Mouse (Mus musculus): ENCODE results near the gene Oas1e.

DNA sequence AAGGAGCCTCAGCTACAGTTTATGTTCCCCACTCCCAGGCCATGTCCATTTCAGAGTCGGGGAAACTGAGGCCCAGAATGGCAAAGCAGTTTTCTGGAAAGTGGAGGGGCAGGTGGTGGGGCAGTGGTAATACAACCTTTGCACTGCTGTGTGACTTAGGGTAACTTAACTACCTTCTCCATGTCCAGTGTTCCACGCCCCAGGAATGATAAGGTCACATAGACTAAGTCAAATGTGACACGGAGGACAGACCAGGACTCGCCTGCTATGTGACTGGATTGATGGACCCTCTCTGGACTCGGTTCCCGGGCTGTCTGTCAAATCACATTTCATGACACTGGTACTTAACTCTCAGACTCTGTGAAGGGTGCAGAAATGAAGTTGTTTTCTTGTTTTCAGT, 17.7 kb upstream of the Oas1e start:
- no peak for TF ChIP-seq POLR2A (IDR thresholded peaks at IDR 0.05; ENCODE audit: extremely low read depth, insufficient read depth, low read length)
- no peak for TF ChIP-seq CTCF (IDR thresholded peaks at IDR 0.05; ENCODE audit: low read depth, low read length)

All from liver, adult 2 months (tissue).